Mouse (Mus musculus): ENCODE data around the gene Slc25a39. TPM values are rescaled to one million over a fixed set of nuclear protein-coding genes. Genes with fewer than 3 reads are reported as not detected.

Gene Slc25a39
- total and polyA plus RNA-seq, 3 experiments: 183 to 325 TPM; not detected in 1

GRCm38 (mm10) chr11:102441434-102441833, 33.7 kb upstream of the Slc25a39 start:
- Histone ChIP-seq H3K4me1 (ENCODE audit: control insufficient read depth in 1 of 2, insufficient read depth in 2 of 2, low read length in 2 of 2) (peaks cover 4 to 11% of the 10 kb centered on the region in 2 experiments), H3K9ac (ENCODE audit: control insufficient read depth, low read depth, low read length, poor library complexity, severe bottlenecking) (no peak overlapping the region), H3K4me3 (ENCODE audit: control insufficient read depth in 1 of 2, insufficient read depth in 1 of 2, low read depth in 2 of 2, low read length in 2 of 2) (no peak overlapping the region), H3K9me3 (replicated peaks; ENCODE audit: insufficient read depth, low read length) (no peaks in the 10 kb centered on the region), H3K79me2 (ENCODE audit: control insufficient read depth, insufficient read depth, low read length, poor library complexity) (no peaks in the 10 kb centered on the region), H3K27me3 (ENCODE audit: control insufficient read depth in 1 of 2, insufficient read depth in 2 of 2, low read length in 2 of 2) (no peaks in the 10 kb centered on the region), H3K27ac (ENCODE audit: control insufficient read depth, low read depth, low read length) (no peak overlapping the region), H3K36me3 (ENCODE audit: control insufficient read depth in 1 of 2, insufficient read depth in 2 of 2, low read length in 2 of 2) (peaks cover 0 to 2% of the 10 kb centered on the region in 2 experiments; a peak in 1 of 4 replicates)
- DNase-seq (ENCODE audit: low read depth, low spot score): peak; percentile 42
- TF ChIP-seq GABPA (IDR thresholded peaks at IDR 0.05; ENCODE audit: low read depth, low read length) (no peak), MAZ (IDR thresholded peaks at IDR 0.05; ENCODE audit: low read depth, low read length) (no peak), ZC3H11A (IDR thresholded peaks at IDR 0.05; ENCODE audit: low read depth, low read length) (peak; percentile 31; the same call in 1 of the 2 replicates), SMC3 (IDR thresholded peaks at IDR 0.05; ENCODE audit: low read depth, low read length) (peak; percentile 60), SIN3A (IDR thresholded peaks at IDR 0.05; ENCODE audit: low read length) (0 out of 2 replicates have a peak, but pooled peaks have one; percentile 17), CTCF (IDR thresholded peaks at IDR 0.05 in 2 of 3, conservative IDR thresholded peaks at IDR 0.05 in 1 of 3; ENCODE audit: control insufficient read depth in 1 of 3, insufficient read depth in 1 of 3, low read depth in 2 of 3, low read length in 3 of 3, poor library complexity in 1 of 3, severe bottlenecking in 1 of 3) (peak; percentile 40 to 61 (median 56)), TCF12 (IDR thresholded peaks at IDR 0.05; ENCODE audit: low read depth, low read length) (no peak), RAD21 (IDR thresholded peaks at IDR 0.05; ENCODE audit: low read depth, low read length) (peak; percentile 18), POLR2AphosphoS5 (IDR thresholded peaks at IDR 0.05; ENCODE audit: borderline replicate concordance, low read depth, low read length) (no peak)

GRCm38 (mm10) chr11:102440255-102440654, 32.5 kb upstream of the Slc25a39 start:
- no peaks in the 10 kb centered on the region for H3K9me3 ChIP-seq (replicated peaks; ENCODE audit: insufficient read depth, low read length)

More at GRCm38 (mm10) chr11:102440255-102440654, 32.5 kb upstream of the Slc25a39 start:
- H3K27ac ChIP-seq (ENCODE audit: control insufficient read depth, low read depth, low read length): no peak overlapping the region
- TF ChIP-seq POLR2A (IDR thresholded peaks at IDR 0.05; ENCODE audit: control insufficient read depth in 1 of 2, insufficient read depth in 1 of 2, low read depth in 1 of 2, low read length in 2 of 2, poor library complexity in 1 of 2) (no peak), MEF2A (IDR thresholded peaks at IDR 0.05; ENCODE audit: extremely low read depth, insufficient replicate concordance, low read depth, low read length, poor library complexity, severe bottlenecking) (no peak), TAL1 (IDR thresholded peaks at IDR 0.05; ENCODE audit: low read length) (no peak), GATA1 (IDR thresholded peaks at IDR 0.05; ENCODE audit: low read depth, low read length) (no peak), ZC3H11A (IDR thresholded peaks at IDR 0.05; ENCODE audit: low read depth, low read length) (no peak), MAZ (IDR thresholded peaks at IDR 0.05; ENCODE audit: low read depth, low read length) (no peak), CHD2 (IDR thresholded peaks at IDR 0.05; ENCODE audit: low read length) (no peak), USF1 (IDR thresholded peaks at IDR 0.05; ENCODE audit: low read depth, low read length) (no peak), ZNF384 (IDR thresholded peaks at IDR 0.05; ENCODE audit: low read depth, low read length) (no peak), MYB (IDR thresholded peaks at IDR 0.05; ENCODE audit: low read depth, low read length) (no peak), NELFE (IDR thresholded peaks at IDR 0.05; ENCODE audit: low read depth, low read length) (no peak), POLR2AphosphoS2 (IDR thresholded peaks at IDR 0.05; ENCODE audit: low read length) (no peak), EP300 (IDR thresholded peaks at IDR 0.05; ENCODE audit: low read depth in 1 of 2, low read length in 2 of 2) (no peak), GABPA (IDR thresholded peaks at IDR 0.05; ENCODE audit: low read depth, low read length) (no peak), USF2 (IDR thresholded peaks at IDR 0.05; ENCODE audit: borderline replicate concordance in 1 of 2, insufficient read depth in 1 of 2, low read depth in 1 of 2, low read length in 2 of 2) (no peak)
- no peak overlapping the region for H3K4me3 ChIP-seq (ENCODE audit: control insufficient read depth in 1 of 2, insufficient read depth in 1 of 2, low read depth in 2 of 2, low read length in 2 of 2)
- no peaks in the 10 kb centered on the region for H3K27me3 ChIP-seq (ENCODE audit: control insufficient read depth in 1 of 2, insufficient read depth in 2 of 2, low read length in 2 of 2)
- H3K79me2 ChIP-seq (ENCODE audit: control insufficient read depth, insufficient read depth, low read length, poor library complexity): no peaks in the 10 kb centered on the region
- H3K4me1 ChIP-seq (ENCODE audit: control insufficient read depth in 1 of 2, insufficient read depth in 2 of 2, low read length in 2 of 2): no peaks in the 10 kb centered on the region
- no peak overlapping the region for H3K9ac ChIP-seq (ENCODE audit: control insufficient read depth, low read depth, low read length, poor library complexity, severe bottlenecking)
- no peak for DNase-seq (ENCODE audit: low read depth, low spot score)
- H3K36me3 ChIP-seq (ENCODE audit: control insufficient read depth in 1 of 2, insufficient read depth in 2 of 2, low read length in 2 of 2): no peaks in the 10 kb centered on the region; a peak in 1 of 4 replicates

Measured in MEL (cell line).